Mouse (Mus musculus) lung, postnatal 10 days (tissue): ENCODE data around the gene Tas2r121.
"Not testable (repeated sequence)": the region's sequence is repeated elsewhere in the genome, so short reads cannot be mapped to it uniquely, and the experiment has no call there.

Experiments used
- DNase-seq: peaks from one replicate; pipeline ENCODE4 v3.0.0; 2021

Gene Tas2r121

DNA sequence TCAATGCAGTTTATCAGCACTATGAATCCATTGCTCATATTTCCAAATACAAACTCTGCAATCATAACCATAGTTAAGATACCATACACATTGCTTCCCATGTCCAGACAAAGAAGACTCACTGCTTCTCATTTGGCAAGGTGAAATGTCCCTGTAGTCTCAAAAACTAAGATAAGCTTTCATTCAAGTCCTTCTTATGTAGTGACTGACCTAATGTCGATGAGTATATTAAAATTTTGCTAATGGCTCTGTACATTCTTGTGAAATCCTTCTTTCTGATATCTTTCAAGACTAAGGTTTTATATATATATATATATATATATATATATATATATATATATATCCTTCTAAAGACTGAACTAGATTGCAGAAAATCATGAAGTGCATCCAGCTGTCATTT, at the start of gene Tas2r121:
Gene Tas2r121, minus strand, starts transcription at position 101 of the 400 bp plus-strand sequence.
- DNase-seq: no peak

DNA sequence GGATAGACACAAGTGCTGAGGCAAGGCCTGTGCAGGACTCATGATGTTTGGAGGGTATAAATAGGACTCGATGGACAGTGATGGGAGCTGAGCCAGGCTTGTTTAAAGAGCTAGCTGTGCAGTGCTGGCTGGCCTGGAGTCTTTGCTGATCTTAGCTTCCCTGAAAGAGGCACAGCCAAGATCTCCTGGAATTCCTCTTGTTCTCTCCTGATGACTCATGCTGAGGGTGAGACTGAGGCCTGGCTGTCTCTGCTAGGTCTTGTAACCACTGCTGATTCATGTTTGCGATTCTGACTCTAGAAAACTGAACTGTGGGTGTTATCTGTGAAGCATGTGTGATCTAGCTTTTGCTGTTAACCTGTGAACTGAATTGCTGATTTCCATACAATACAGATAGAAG, 49.4 kb upstream of the Tas2r121 start:
- no peak for DNase-seq

DNA sequence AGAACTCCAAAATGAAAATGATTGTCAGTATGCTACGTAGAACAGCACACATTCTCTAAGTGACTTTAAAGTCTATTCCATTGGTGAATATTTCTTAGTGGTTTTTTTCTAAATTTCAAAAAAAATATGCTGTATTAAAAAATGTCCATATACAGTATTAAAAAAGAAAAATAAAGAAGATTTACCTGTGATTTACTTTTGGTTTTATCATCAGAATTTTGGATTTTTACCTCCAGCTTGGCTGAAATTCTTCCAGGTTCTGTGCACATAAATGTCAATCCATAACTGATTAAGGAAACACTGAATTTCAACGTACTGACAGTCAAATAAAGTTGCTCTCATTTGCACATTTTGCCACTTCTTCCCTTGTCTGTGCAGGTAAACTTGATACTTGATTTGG, 37.1 kb upstream of the Tas2r121 start, which contains the start of gene Tas2r115:
Gene Tas2r115, minus strand, starts transcription at position 101 of the 400 bp plus-strand sequence.
- no peak for DNase-seq

DNA sequence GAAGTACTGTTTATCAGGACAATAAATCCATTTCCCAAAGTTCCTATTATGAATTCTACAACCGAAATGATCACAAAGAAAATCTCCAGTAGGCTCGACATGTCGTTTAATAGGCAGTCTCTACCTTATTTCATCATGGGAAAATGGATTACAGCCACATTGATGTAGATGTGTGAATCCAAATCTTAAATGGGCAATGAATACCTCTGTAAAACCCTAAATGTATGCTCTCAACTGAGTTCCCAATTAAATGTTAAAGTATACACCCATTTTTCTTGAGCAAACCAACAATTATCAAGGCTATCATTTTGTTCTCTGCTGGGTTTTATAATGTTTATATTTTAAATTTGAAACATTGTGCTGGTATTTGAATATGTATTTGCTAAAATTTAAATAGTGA, 11.0 kb upstream of the Tas2r121 start, which contains the start of gene Tas2r122:
Gene Tas2r122, minus strand, starts transcription at position 101 of the 400 bp plus-strand sequence.
- no peak for DNase-seq

DNA sequence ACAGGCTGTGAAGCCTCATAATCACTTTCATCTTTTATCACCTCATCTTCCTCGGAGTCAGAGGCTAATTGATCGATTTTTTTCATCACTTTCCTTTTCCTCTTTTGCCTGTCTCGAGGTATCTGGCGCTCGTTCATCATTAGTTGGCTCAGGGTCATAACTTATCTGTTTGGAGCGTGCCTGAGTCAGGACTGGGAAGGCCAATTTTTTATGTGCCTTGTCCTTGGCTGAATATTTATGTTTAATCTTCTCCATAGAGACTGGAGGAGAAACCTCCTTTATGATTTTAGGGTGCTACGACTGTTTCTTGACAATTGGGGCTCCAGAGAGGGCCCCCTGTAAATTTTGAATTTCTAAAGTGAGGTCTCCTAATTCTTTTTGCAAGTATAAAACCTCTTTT, 9.2 kb downstream of the Tas2r121 start:
- DNase-seq: not testable (repeated sequence)

DNA sequence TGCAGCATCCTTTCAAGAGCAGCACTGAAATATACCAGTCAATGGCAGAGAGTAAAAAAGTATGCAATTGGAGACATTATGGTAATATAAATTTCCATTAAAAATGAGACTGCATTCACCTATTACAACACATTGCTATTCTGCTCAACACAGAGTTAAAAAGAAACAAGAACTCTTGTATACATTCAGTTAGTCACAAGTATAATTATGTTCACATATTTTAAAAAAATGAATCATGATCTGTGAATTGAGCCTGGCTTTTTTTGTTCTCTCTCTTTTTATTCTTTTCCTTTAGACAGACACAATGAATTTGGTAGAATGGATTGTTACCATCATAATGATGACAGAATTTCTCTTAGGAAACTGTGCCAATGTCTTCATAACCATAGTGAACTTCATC, 44.2 kb downstream of the Tas2r121 start, which contains the start of gene Tas2r120:
Gene Tas2r120, plus strand, starts transcription at position 301 of the 400 bp plus-strand sequence.
- DNase-seq: no peak

DNA sequence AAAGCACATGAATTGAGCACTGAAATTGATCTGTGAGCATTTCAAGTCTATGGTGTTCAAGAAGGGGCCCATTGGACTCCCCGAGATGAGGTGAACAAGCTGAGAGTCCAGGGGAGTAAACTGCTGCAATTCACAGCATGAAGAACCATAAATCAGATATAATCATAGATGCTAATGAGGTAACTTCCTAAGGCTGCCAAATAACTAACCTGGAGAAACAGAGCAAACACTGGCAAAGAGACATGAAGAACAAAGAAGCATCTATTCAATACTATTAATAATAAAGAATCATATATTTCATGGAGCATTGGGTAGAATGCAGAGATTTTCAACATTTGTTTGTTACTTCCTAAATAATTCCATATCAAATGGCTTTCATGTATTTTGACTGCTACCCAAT, 49.4 kb downstream of the Tas2r121 start, which contains the start of gene A630073D07Rik:
Gene A630073D07Rik, minus strand, starts transcription at position 101 of the 400 bp plus-strand sequence.
- no peak for DNase-seq
